Mouse (Mus musculus): ENCODE data around the gene 9330161L09Rik.
"Not testable (repeated sequence)": the region's sequence is repeated elsewhere in the genome, so short reads cannot be mapped to it uniquely, and the experiment has no call there.

Gene 9330161L09Rik

GRCm38 (mm10) chr12:103407720-103408119, at the start of gene 9330161L09Rik:
TSS of gene 9330161L09Rik (minus strand) at chr12:103407820.
- DNase-seq (ENCODE audit: extremely low spot score, low read depth, low spot score) = no peak

- no peak for DNase-seq (ENCODE audit: extremely low spot score, low read depth, low spot score)
Observed at GRCm38 (mm10) chr12:103457140-103457539, 49.5 kb upstream of the 9330161L09Rik start, which contains the start of gene Ifi27l2b. TSS of gene Ifi27l2b (minus strand) at chr12:103457223.

- DNase-seq (ENCODE audit: extremely low spot score, low read depth, low spot score) = not testable (repeated sequence)
Observed at GRCm38 (mm10) chr12:103456727-103457126, 49.1 kb upstream of the 9330161L09Rik start.

GRCm38 (mm10) chr12:103453361-103453760, 45.7 kb upstream of the 9330161L09Rik start:
- no peak for DNase-seq (ENCODE audit: extremely low spot score, low read depth, low spot score)

- DNase-seq (ENCODE audit: extremely low spot score, low read depth, low spot score) = no peak
Observed at GRCm38 (mm10) chr12:103445060-103445459, 37.4 kb upstream of the 9330161L09Rik start.

GRCm38 (mm10) chr12:103444261-103444660, 36.6 kb upstream of the 9330161L09Rik start:
- not testable (repeated sequence) for DNase-seq (ENCODE audit: extremely low spot score, low read depth, low spot score)

- no peak for DNase-seq (ENCODE audit: extremely low spot score, low read depth, low spot score)
Observed at GRCm38 (mm10) chr12:103443524-103443923, 35.9 kb upstream of the 9330161L09Rik start, which contains the start of gene Ifi27l2a. TSS of gene Ifi27l2a (minus strand) at chr12:103443680.

GRCm38 (mm10) chr12:103437601-103438000, 30.0 kb upstream of the 9330161L09Rik start:
- DNase-seq (ENCODE audit: extremely low spot score, low read depth, low spot score) = no peak

GRCm38 (mm10) chr12:103434861-103435260, 27.2 kb upstream of the 9330161L09Rik start:
- DNase-seq (ENCODE audit: extremely low spot score, low read depth, low spot score) = no peak

GRCm38 (mm10) chr12:103433986-103434731, 26.5 kb upstream of the 9330161L09Rik start, which contains the start of gene Ifi27:
TSS of gene Ifi27 (plus strand) at chr12:103434211.
- DNase-seq (ENCODE audit: extremely low spot score, low read depth, low spot score) = no peak

- DNase-seq (ENCODE audit: extremely low spot score, low read depth, low spot score) = no peak
Observed at GRCm38 (mm10) chr12:103433430-103433829, 25.8 kb upstream of the 9330161L09Rik start.

GRCm38 (mm10) chr12:103426710-103427109, 19.1 kb upstream of the 9330161L09Rik start:
- no peak for DNase-seq (ENCODE audit: extremely low spot score, low read depth, low spot score)

- peak; percentile 82 for DNase-seq (ENCODE audit: extremely low spot score, low read depth, low spot score)
Observed at GRCm38 (mm10) chr12:103425729-103426470, 18.3 kb upstream of the 9330161L09Rik start, which contains the start of gene Ddx24. TSS of gene Ddx24 (minus strand) at chr12:103425830.

GRCm38 (mm10) chr12:103425016-103425728, 17.6 kb upstream of the 9330161L09Rik start:
- DNase-seq (ENCODE audit: extremely low spot score, low read depth, low spot score) = no peak

- no peak for DNase-seq (ENCODE audit: extremely low spot score, low read depth, low spot score)
Observed at GRCm38 (mm10) chr12:103408144-103408543, 524 bp upstream of the 9330161L09Rik start.

- no peak for DNase-seq (ENCODE audit: extremely low spot score, low read depth, low spot score)
Observed at GRCm38 (mm10) chr12:103404131-103404530, 3.5 kb downstream of the 9330161L09Rik start.

- DNase-seq (ENCODE audit: extremely low spot score, low read depth, low spot score) = no peak
Observed at GRCm38 (mm10) chr12:103396751-103397150, 10.9 kb downstream of the 9330161L09Rik start.

- DNase-seq (ENCODE audit: extremely low spot score, low read depth, low spot score) = no peak
Observed at GRCm38 (mm10) chr12:103395486-103396275, 11.9 kb downstream of the 9330161L09Rik start.

- no peak for DNase-seq (ENCODE audit: extremely low spot score, low read depth, low spot score)
Observed at GRCm38 (mm10) chr12:103393528-103393927, 14.1 kb downstream of the 9330161L09Rik start.

- no peak for DNase-seq (ENCODE audit: extremely low spot score, low read depth, low spot score)
Observed at GRCm38 (mm10) chr12:103391098-103391497, 16.5 kb downstream of the 9330161L09Rik start.
